Mouse (Mus musculus) kidney, adult 2 months (tissue): Measurements from ENCODE around the gene Mettl21a.

Source experiments
- CTCF ChIP-seq: fragments of 200-500 bp; conservative IDR thresholded peaks from 2 replicates; pipeline ENCODE4 v1.5.1; 2011; ENCODE audit warnings: low read depth, mild to moderate bottlenecking, control low read depth, low read length, moderate library complexity, mixed read lengths; ENCODE audit not compliant: insufficient read depth, insufficient read length
- POLR2A ChIP-seq: fragments of 200-500 bp; IDR thresholded peaks from one replicate; pipeline ENCODE4 v1.6.1; 2011; ENCODE audit warnings: low read depth, low read length, control low read depth

GRCm38 (mm10) chr1:64658876-64659275 is 41.8 kb upstream of the Mettl21a start:
- TF ChIP-seq POLR2A (no peak), CTCF (no peak)
